ENCODE assay signal across 10 mouse cellular contexts in the genomic region with DNA sequence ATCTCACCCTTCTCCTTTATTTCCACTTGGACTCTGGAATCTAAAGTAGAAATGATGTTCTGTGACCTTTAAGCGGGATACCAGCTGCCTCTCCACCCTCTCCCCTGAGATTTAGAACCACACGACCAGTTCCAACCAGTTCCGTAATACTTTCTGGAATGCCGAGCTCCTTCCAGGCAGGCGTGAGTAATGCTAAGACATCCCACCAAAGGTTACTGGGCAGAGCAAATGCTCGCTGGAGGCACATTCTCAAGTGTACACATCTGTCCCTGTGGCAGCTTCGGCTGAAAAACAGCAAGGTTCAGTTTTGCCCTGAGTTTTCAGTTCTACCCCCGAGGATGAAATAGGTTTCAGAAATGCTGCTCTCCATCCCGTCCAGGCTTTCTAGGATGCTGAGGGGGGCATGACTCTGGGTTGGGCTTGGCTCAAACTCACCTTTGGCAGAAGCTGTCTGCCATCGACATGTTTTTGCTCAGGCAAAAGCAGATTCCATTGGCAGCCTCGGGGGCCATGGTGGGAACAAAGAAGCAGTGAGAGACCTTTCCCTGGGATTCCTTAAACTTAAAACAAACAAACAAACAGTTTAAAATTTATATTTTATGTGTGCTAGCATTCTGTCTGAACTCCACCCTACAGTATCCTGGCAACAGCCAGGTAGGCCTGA. TPM values are rescaled to one million over a fixed set of nuclear protein-coding genes. Genes with fewer than 3 reads are reported as not detected.
A peak's percentile ranks its signal among the peaks of the same experiment; 100 is the strongest.
DNase-seq lines count a peak whose midpoint lies in the region; ATAC-seq lines count a peak whose summit lies in the region.
"Had no signal": no experiment of that assay in that cellular context is flagged by ENCODE, and none has a peak within 500 bp of the region (broad histone marks: within the 10 kb centered on the region; RNA-seq: fewer than 3 reads in every experiment).

No protein-coding gene starts in this region.

- H3K4me1 ChIP-seq in heart, embryonic 16.5 days (ENCODE audit: control insufficient read depth, insufficient read depth, low read length) = peaks cover 10% of the 10 kb centered on the region; the same call in 1 of the 2 replicates
- H3K4me1 ChIP-seq in lung, embryonic 16.5 days (replicated peaks; ENCODE audit: control insufficient read depth, insufficient read depth, low read length) = peaks cover 23% of the 10 kb centered on the region
- no peaks in the 10 kb centered on the region for H3K4me1 ChIP-seq in forebrain, embryonic 15.5 days
- H3K4me1 ChIP-seq in midbrain, embryonic 16.5 days (ENCODE audit: control insufficient read depth, insufficient read depth, low read length) = no peaks in the 10 kb centered on the region

- WGBS in heart, embryonic 16.5 days = 35% methylated on average over 11 of the region's 11 CpGs
- 25% methylated on average over 11 of the region's 11 CpGs for WGBS in lung, embryonic 16.5 days
- WGBS in forebrain, embryonic 15.5 days = 72% methylated on average over 11 of the region's 11 CpGs
- WGBS in midbrain, embryonic 16.5 days = 66% methylated on average over 11 of the region's 11 CpGs

- H3K4me2 ChIP-seq in heart, embryonic 16.5 days (ENCODE audit: low read depth, low read length) = no peak overlapping the region
- H3K4me2 ChIP-seq in lung, embryonic 16.5 days (ENCODE audit: low read depth, low read length) = no peak overlapping the region
- no peak overlapping the region for H3K4me2 ChIP-seq in forebrain, embryonic 15.5 days (replicated peaks)
- H3K4me2 ChIP-seq in midbrain, embryonic 16.5 days (ENCODE audit: low read length) = no peak overlapping the region

- peak; percentile 52 to 59 for DNase-seq in cerebellum, postnatal 10 days
- DNase-seq in cerebellum, adult 9-10 months = no peak
- DNase-seq in adrenal gland, postnatal 25 days = peak; percentile 21
- DNase-seq in cerebellum, adult 11 months = no peak
- DNase-seq: cerebellum, postnatal 25 days had no signal

- peak; percentile 63; the same call in 1 of the 2 replicates for ATAC-seq in heart, embryonic 16.5 days (replicated peaks; ENCODE audit: extremely low read depth, insufficient read depth, low FRiP score)
- peak; percentile 61 for ATAC-seq in lung, embryonic 16.5 days (ENCODE audit: low read depth)
- no peak for ATAC-seq in forebrain, embryonic 15.5 days (replicated peaks)
- no peak for ATAC-seq in midbrain, embryonic 16.5 days

- no peak overlapping the region for H3K27ac ChIP-seq in heart, embryonic 16.5 days (ENCODE audit: low read length)
- H3K27ac ChIP-seq in lung, embryonic 16.5 days (ENCODE audit: low read length) = no peak overlapping the region
- no peak overlapping the region for H3K27ac ChIP-seq in forebrain, embryonic 15.5 days (replicated peaks)
- H3K27ac ChIP-seq in midbrain, embryonic 16.5 days (ENCODE audit: low read length) = no peak overlapping the region

- peaks cover 2% of the 10 kb centered on the region; the same call in 1 of the 2 replicates for H3K9me3 ChIP-seq in heart, embryonic 16.5 days (replicated peaks; ENCODE audit: control insufficient read depth, low read length)
- no peaks in the 10 kb centered on the region; the same call in 1 of the 2 replicates for H3K9me3 ChIP-seq in lung, embryonic 16.5 days (ENCODE audit: control insufficient read depth, low read length)
- no peaks in the 10 kb centered on the region for H3K9me3 ChIP-seq in forebrain, embryonic 15.5 days
- H3K9me3 ChIP-seq in midbrain, embryonic 16.5 days (replicated peaks; ENCODE audit: control insufficient read depth, low read length, poor library complexity, severe bottlenecking) = no peaks in the 10 kb centered on the region

- no peak overlapping the region for H3K4me3 ChIP-seq in heart, embryonic 16.5 days (ENCODE audit: low read length)
- H3K4me3 ChIP-seq in lung, embryonic 16.5 days (ENCODE audit: low read length) = no peak overlapping the region
- no peak overlapping the region for H3K4me3 ChIP-seq in forebrain, embryonic 15.5 days
- no peak overlapping the region for H3K4me3 ChIP-seq in midbrain, embryonic 16.5 days (ENCODE audit: low read depth, low read length)

- H3K36me3 ChIP-seq in heart, embryonic 16.5 days (ENCODE audit: control insufficient read depth, insufficient read depth) = no peaks in the 10 kb centered on the region
- H3K36me3 ChIP-seq in lung, embryonic 16.5 days (ENCODE audit: control insufficient read depth, insufficient read depth, low read length) = no peaks in the 10 kb centered on the region
- no peaks in the 10 kb centered on the region for H3K36me3 ChIP-seq in forebrain, embryonic 15.5 days
- no peaks in the 10 kb centered on the region for H3K36me3 ChIP-seq in midbrain, embryonic 16.5 days (ENCODE audit: control insufficient read depth, insufficient read depth, low read length)

- H3K27me3 ChIP-seq in heart, embryonic 16.5 days (ENCODE audit: control insufficient read depth, insufficient read depth, low read length) = no peaks in the 10 kb centered on the region
- no peaks in the 10 kb centered on the region for H3K27me3 ChIP-seq in lung, embryonic 16.5 days (ENCODE audit: control insufficient read depth, insufficient read depth, low read depth, low read length)
- H3K27me3 ChIP-seq in forebrain, embryonic 15.5 days = no peaks in the 10 kb centered on the region
- no peaks in the 10 kb centered on the region for H3K27me3 ChIP-seq in midbrain, embryonic 16.5 days (ENCODE audit: control insufficient read depth, insufficient read depth, low read depth, low read length)

- H3K9ac ChIP-seq in heart, embryonic 16.5 days (ENCODE audit: low read length) = no peak overlapping the region
- no peak overlapping the region for H3K9ac ChIP-seq in lung, embryonic 16.5 days (ENCODE audit: low read length)
- H3K9ac ChIP-seq in forebrain, embryonic 15.5 days (replicated peaks) = no peak overlapping the region
- no peak overlapping the region for H3K9ac ChIP-seq in midbrain, embryonic 16.5 days (ENCODE audit: low read depth, low read length)

RNA-seq across cellular contexts. Expression of a gene that starts 21.9 kb away (rescaled TPM):
- 1.5 and 1.9 TPM in 2 replicates for total RNA-seq in adrenal gland, postnatal 25 days (2021)
- polyA plus RNA-seq in heart, embryonic 16.5 days (2015; fragmentation: Nextera tagmentation; extraction: Ambion mirVana) = 1.6 and 2.2 TPM in 2 replicates
- polyA plus RNA-seq in lung, embryonic 16.5 days (2015; fragmentation: Nextera tagmentation; extraction: Ambion mirVana) = 1.2 and 1.6 TPM in 2 replicates
- 0.95 and 1.7 TPM in 2 replicates for polyA plus RNA-seq in forebrain, embryonic 15.5 days (2015; fragmentation: Nextera tagmentation; extraction: Ambion mirVana)
- 2.0 and 2.8 TPM in 2 replicates for polyA plus RNA-seq in midbrain, embryonic 16.5 days (2015; fragmentation: Nextera tagmentation; extraction: Ambion mirVana)

RNA-seq across cellular contexts. Expression of a gene that starts 49.8 kb away (rescaled TPM):
- total RNA-seq in adrenal gland, postnatal 25 days (2021) = not detected in 2 replicates
- polyA plus RNA-seq in heart, embryonic 16.5 days (2015; fragmentation: Nextera tagmentation; extraction: Ambion mirVana) = 0.28 and 0.69 TPM in 2 replicates
- 1.9 and 2.8 TPM in 2 replicates for polyA plus RNA-seq in lung, embryonic 16.5 days (2015; fragmentation: Nextera tagmentation; extraction: Ambion mirVana)
- 1.3 and 2.1 TPM in 2 replicates for polyA plus RNA-seq in forebrain, embryonic 15.5 days (2015; fragmentation: Nextera tagmentation; extraction: Ambion mirVana)
- polyA plus RNA-seq in midbrain, embryonic 16.5 days (2015; fragmentation: Nextera tagmentation; extraction: Ambion mirVana) = 1.6 and 2.0 TPM in 2 replicates
- total RNA-seq: left cerebral cortex, postnatal 14 days had no signal

Comparison
In these comparisons a context has a peak if more than half of its experiments do, and no peak if none do; other contexts are left out.
1. DNase-seq: peak in cerebellum, postnatal 10 days (2 of 2) and adrenal gland, postnatal 25 days (single experiment); none in cerebellum, adult 9-10 months (single experiment) and cerebellum, adult 11 months (single experiment).
2. ATAC-seq: peak in heart, embryonic 16.5 days (single experiment) and lung, embryonic 16.5 days (single experiment); none in forebrain, embryonic 15.5 days (single experiment) and midbrain, embryonic 16.5 days (single experiment).